Mouse (Mus musculus): ENCODE data around the gene Agtr1a. TPM values are rescaled to one million over a fixed set of nuclear protein-coding genes. Genes with fewer than 3 reads are reported as not detected.

The Agtr1a gene
- polyA plus RNA-seq, 1 experiment = 2.9 TPM

DNA sequence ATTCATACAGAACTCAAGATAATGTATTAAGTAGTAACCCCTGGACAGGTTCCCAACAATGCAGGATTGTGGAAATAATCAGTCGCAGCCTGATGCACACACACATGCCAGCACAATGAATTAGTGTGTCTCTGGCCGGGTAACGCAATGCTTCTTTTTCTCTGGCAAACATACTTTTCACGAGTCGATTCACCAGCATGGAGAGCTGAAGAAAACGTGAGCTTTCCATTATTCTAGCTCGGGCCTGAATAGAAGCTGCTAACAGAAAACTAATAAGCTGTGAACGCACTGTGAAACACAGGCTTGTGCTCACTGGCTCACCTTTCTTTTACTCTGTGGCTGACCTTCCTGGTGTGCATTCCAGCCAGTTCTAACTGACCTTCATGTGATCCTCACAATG lies 64.4 kb downstream of the Agtr1a start:
- Histone ChIP-seq H3K36me3 (ENCODE audit: control insufficient read depth, insufficient read depth, low read length) (no peaks in the 10 kb centered on the region), H3K27me3 (ENCODE audit: control insufficient read depth, insufficient read depth, low read length) (no peaks in the 10 kb centered on the region), H3K27ac (ENCODE audit: control insufficient read depth, insufficient read depth, low read length) (no peak overlapping the region), H3K4me3 (ENCODE audit: control insufficient read depth, insufficient read depth, low read length) (no peak overlapping the region), H3K4me1 (replicated peaks; ENCODE audit: control insufficient read depth, insufficient read depth, low read length) (no peaks in the 10 kb centered on the region)
- 94% methylated on average over 8 of the region's 8 CpGs for WGBS
- no peak for TF ChIP-seq POLR2A (IDR thresholded peaks at IDR 0.05; ENCODE audit: control insufficient read depth, extremely low read depth, insufficient read depth, low read length, poor library complexity)
- TF ChIP-seq CTCF (IDR thresholded peaks at IDR 0.05; ENCODE audit: borderline replicate concordance, control insufficient read depth, extremely low read depth, insufficient read depth, low read length, poor library complexity) = no peak
- DNase-seq = no peak

DNA sequence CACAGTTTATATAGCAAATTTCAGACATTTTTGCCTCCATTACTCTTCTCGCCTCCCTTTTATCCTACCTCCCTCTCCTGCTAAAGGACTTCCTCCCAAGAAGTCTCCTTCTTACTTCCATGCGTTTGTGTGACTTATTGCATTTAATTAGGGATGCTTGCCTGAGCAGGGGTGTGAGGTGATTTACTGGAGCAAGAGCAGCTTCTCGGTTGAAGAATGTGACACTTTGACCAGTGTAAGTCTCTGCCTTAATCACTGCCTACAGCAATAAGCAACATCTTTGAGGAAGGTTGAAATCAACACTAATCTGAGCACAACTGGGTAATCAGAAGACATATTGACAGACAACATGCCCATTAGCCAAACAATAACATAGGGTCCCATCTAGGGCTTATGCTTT lies 67.6 kb downstream of the Agtr1a start:
- Histone ChIP-seq H3K4me3 (ENCODE audit: control insufficient read depth, insufficient read depth, low read length) (no peak overlapping the region), H3K4me1 (replicated peaks; ENCODE audit: control insufficient read depth, insufficient read depth, low read length) (no peaks in the 10 kb centered on the region), H3K36me3 (ENCODE audit: control insufficient read depth, insufficient read depth, low read length) (no peaks in the 10 kb centered on the region), H3K27me3 (ENCODE audit: control insufficient read depth, insufficient read depth, low read length) (no peaks in the 10 kb centered on the region), H3K27ac (ENCODE audit: control insufficient read depth, insufficient read depth, low read length) (no peak overlapping the region)
- DNase-seq = no peak
- WGBS = 87% methylated on average over 3 of the region's 3 CpGs
- no peak for TF ChIP-seq POLR2A (IDR thresholded peaks at IDR 0.05; ENCODE audit: control insufficient read depth, extremely low read depth, insufficient read depth, low read length, poor library complexity)
- TF ChIP-seq CTCF (IDR thresholded peaks at IDR 0.05; ENCODE audit: borderline replicate concordance, control insufficient read depth, extremely low read depth, insufficient read depth, low read length, poor library complexity) = no peak

DNA sequence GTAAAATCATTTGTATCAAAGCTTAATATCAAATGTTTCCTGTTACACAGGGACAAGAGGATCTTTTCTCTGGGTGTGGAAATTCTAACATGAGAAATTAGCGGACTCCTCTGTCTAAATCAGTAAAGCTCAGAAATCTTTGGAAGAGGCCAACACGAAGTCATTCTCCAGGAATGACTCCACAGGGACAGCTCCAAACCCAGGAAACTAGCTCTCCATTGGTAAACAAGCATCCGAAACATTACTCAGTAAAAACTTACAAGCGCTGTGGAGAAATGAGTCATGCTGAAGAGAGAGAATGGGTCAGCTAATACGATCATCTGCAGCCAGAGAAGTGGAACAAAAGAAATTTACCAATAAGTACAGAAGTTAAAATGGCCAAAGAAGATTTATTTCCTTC lies 82.4 kb downstream of the Agtr1a start:
- 83% methylated on average over 5 of the region's 5 CpGs for WGBS

DNA sequence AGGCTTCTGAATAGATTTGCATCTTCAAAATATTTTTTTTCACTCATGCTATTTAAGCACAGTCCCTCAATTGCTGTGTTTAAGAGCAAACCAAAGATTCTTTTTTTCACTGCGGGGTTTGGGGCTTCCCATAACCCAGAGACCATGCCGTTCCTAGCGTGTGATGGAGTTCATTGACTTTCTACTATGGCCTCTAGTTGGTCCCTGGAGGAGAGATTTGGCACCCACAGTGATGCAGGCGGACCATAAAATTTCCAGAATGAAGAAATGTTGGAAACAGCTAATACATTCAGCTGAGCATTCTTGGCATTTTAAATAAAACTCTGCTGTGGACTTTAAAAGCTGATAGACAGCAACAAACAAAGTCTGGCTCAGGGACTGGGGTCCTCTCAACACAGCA lies 90.8 kb downstream of the Agtr1a start:
- DNase-seq = no peak
- TF ChIP-seq CTCF (IDR thresholded peaks at IDR 0.05; ENCODE audit: borderline replicate concordance, control insufficient read depth, extremely low read depth, insufficient read depth, low read length, poor library complexity) = no peak
- TF ChIP-seq POLR2A (IDR thresholded peaks at IDR 0.05; ENCODE audit: control insufficient read depth, extremely low read depth, insufficient read depth, low read length, poor library complexity) = no peak
- Histone ChIP-seq H3K36me3 (ENCODE audit: control insufficient read depth, insufficient read depth, low read length) (no peaks in the 10 kb centered on the region), H3K27ac (ENCODE audit: control insufficient read depth, insufficient read depth, low read length) (no peak overlapping the region), H3K27me3 (ENCODE audit: control insufficient read depth, insufficient read depth, low read length) (no peaks in the 10 kb centered on the region), H3K4me3 (ENCODE audit: control insufficient read depth, insufficient read depth, low read length) (no peak overlapping the region), H3K4me1 (replicated peaks; ENCODE audit: control insufficient read depth, insufficient read depth, low read length) (no peaks in the 10 kb centered on the region)
- WGBS = 95% methylated on average over 4 of the region's 4 CpGs

More for the DNA sequence above, 82.4 kb downstream of the Agtr1a start:
- TF ChIP-seq POLR2A (IDR thresholded peaks at IDR 0.05; ENCODE audit: control insufficient read depth, extremely low read depth, insufficient read depth, low read length, poor library complexity) (no peak), CTCF (IDR thresholded peaks at IDR 0.05; ENCODE audit: borderline replicate concordance, control insufficient read depth, extremely low read depth, insufficient read depth, low read length, poor library complexity) (no peak)
- Histone ChIP-seq H3K27ac (ENCODE audit: control insufficient read depth, insufficient read depth, low read length) (no peak overlapping the region), H3K27me3 (ENCODE audit: control insufficient read depth, insufficient read depth, low read length) (no peaks in the 10 kb centered on the region), H3K4me3 (ENCODE audit: control insufficient read depth, insufficient read depth, low read length) (no peak overlapping the region), H3K4me1 (replicated peaks; ENCODE audit: control insufficient read depth, insufficient read depth, low read length) (no peaks in the 10 kb centered on the region), H3K36me3 (ENCODE audit: control insufficient read depth, insufficient read depth, low read length) (no peaks in the 10 kb centered on the region)
- no peak for DNase-seq

DNA sequence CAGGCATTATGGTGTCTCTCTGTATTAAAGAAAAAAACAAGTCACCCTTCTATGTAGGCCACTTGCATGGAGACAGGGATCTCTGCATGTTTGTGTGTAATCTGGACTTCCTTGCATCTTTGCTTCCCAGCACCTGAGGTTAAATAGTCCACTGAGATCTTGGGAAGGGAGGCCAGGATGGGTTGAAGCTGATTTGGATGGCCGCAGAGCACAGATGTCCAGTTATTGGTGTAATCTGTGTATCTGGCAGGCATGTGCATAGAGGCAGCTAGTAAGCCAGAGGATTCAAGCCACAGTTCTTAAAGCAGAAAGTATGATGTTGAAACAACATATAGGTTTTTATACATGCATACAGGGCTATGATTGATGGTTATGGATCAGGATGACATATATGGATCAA lies 91.2 kb downstream of the Agtr1a start:
- H3K27ac ChIP-seq (ENCODE audit: control insufficient read depth, insufficient read depth, low read length) = no peak overlapping the region

More for the DNA sequence above, 91.2 kb downstream of the Agtr1a start:
- 96% methylated on average over 1 of the region's 1 CpGs for WGBS
- H3K4me3 ChIP-seq (ENCODE audit: control insufficient read depth, insufficient read depth, low read length) = no peak overlapping the region
- no peaks in the 10 kb centered on the region for H3K27me3 ChIP-seq (ENCODE audit: control insufficient read depth, insufficient read depth, low read length)
- H3K36me3 ChIP-seq (ENCODE audit: control insufficient read depth, insufficient read depth, low read length) = no peaks in the 10 kb centered on the region
- H3K4me1 ChIP-seq (replicated peaks; ENCODE audit: control insufficient read depth, insufficient read depth, low read length) = no peaks in the 10 kb centered on the region
- no peak for TF ChIP-seq POLR2A (IDR thresholded peaks at IDR 0.05; ENCODE audit: control insufficient read depth, extremely low read depth, insufficient read depth, low read length, poor library complexity)
- no peak for DNase-seq

Other genes with a start within 250 kb of the Agtr1a start
- gene Mboat1, start 200.0 kb upstream of the Agtr1a start, polyA plus RNA-seq (2012; rRNA removed) = 7.2 and 8.1 TPM in 2 replicates
- 171 and 180 TPM in 2 replicates for gene Uqcrfs1, start 208.9 kb downstream of the Agtr1a start, polyA plus RNA-seq (2012; rRNA removed)